Mouse (Mus musculus): ENCODE measurements around the gene Serpina1b. TPM values are rescaled to one million over a fixed set of nuclear protein-coding genes. Genes with fewer than 3 reads are reported as not detected.
A peak's percentile ranks its signal among the peaks of the same experiment; 100 is the strongest.

Serpina1b gene
- total and polyA plus RNA-seq, 2 experiments from 2014 or later: not detected

DNA sequence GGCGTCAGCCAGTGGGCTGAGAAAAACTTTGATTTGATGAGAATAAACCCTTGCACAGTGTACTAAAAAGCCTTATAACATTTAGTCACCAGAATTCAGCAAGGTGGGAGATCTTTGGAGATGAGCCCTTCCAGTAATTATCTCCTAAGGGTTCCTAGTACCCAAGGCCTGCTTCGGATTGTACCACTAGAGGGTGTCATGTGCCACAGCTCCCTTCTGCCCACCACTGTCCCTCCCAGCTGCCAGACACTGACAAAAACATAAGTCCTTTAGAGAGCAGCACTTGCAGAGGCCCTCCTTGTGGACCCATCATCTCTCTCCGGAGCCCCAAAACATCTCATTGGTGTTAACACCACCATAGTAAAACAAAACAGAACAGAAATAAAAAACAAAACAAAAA, 118.6 kb downstream of the Serpina1b start:
- no peak overlapping the region for H3K27ac ChIP-seq (ENCODE audit: low read depth, low read length)
- H3K9me3 ChIP-seq (ENCODE audit: low read length): no peaks in the 10 kb centered on the region; the same call in 1 of the 2 replicates
- H3K4me3 ChIP-seq (ENCODE audit: low read depth, low read length): no peak overlapping the region
- WGBS: 73% methylated on average over 3 of the region's 3 CpGs
- ATAC-seq (ENCODE audit: low FRiP score) (no peak), DNase-seq (ENCODE audit: low spot score) (no peak)
- no peaks in the 10 kb centered on the region for H3K27me3 ChIP-seq (ENCODE audit: insufficient read depth, low read length)
- no peak for TF ChIP-seq CTCF (IDR thresholded peaks at IDR 0.05)
- H3K4me1 ChIP-seq (ENCODE audit: insufficient read depth, low read length): no peaks in the 10 kb centered on the region
- H3K9ac ChIP-seq (replicated peaks; ENCODE audit: low read length, poor library complexity, severe bottlenecking): no peak overlapping the region
- H3K4me2 ChIP-seq (ENCODE audit: low read depth, low read length, poor library complexity, severe bottlenecking): no peak overlapping the region
- H3K36me3 ChIP-seq (ENCODE audit: insufficient read depth, low read length): no peaks in the 10 kb centered on the region

GRCm38 (mm10) chr12:103710405-103710804, 119.8 kb downstream of the Serpina1b start:
- H3K4me1 ChIP-seq (ENCODE audit: insufficient read depth, low read length): no peaks in the 10 kb centered on the region
- no peak overlapping the region for H3K4me3 ChIP-seq (ENCODE audit: low read depth, low read length)
- H3K9ac ChIP-seq (replicated peaks; ENCODE audit: low read length, poor library complexity, severe bottlenecking): no peak overlapping the region
- H3K27me3 ChIP-seq (ENCODE audit: insufficient read depth, low read length): no peaks in the 10 kb centered on the region
- H3K4me2 ChIP-seq (ENCODE audit: low read depth, low read length, poor library complexity, severe bottlenecking): no peak overlapping the region
- no peak for ATAC-seq (ENCODE audit: low FRiP score)
- WGBS: 76% methylated on average over 1 of the region's 1 CpGs
- peak; percentile 55 for TF ChIP-seq CTCF (IDR thresholded peaks at IDR 0.05)
- no peak overlapping the region for H3K27ac ChIP-seq (ENCODE audit: low read depth, low read length)
- no peaks in the 10 kb centered on the region for H3K9me3 ChIP-seq (ENCODE audit: low read length)
- DNase-seq (ENCODE audit: low spot score): no peak
- H3K36me3 ChIP-seq (ENCODE audit: insufficient read depth, low read length): no peaks in the 10 kb centered on the region

GRCm38 (mm10) chr12:103706113-103706512, 124.1 kb downstream of the Serpina1b start:
- H3K9ac ChIP-seq (replicated peaks; ENCODE audit: low read length, poor library complexity, severe bottlenecking): no peak overlapping the region
- H3K4me2 ChIP-seq (ENCODE audit: low read depth, low read length, poor library complexity, severe bottlenecking): no peak overlapping the region
- H3K4me1 ChIP-seq (ENCODE audit: insufficient read depth, low read length): no peaks in the 10 kb centered on the region
- H3K9me3 ChIP-seq (ENCODE audit: low read length): no peaks in the 10 kb centered on the region
- DNase-seq (ENCODE audit: low spot score) (no peak), ATAC-seq (ENCODE audit: low FRiP score) (no peak)
- H3K36me3 ChIP-seq (ENCODE audit: insufficient read depth, low read length): no peaks in the 10 kb centered on the region
- H3K4me3 ChIP-seq (ENCODE audit: low read depth, low read length): no peak overlapping the region
- H3K27ac ChIP-seq (ENCODE audit: low read depth, low read length): no peak overlapping the region
- WGBS: 84% methylated on average over 4 of the region's 4 CpGs
- H3K27me3 ChIP-seq (ENCODE audit: insufficient read depth, low read length): no peaks in the 10 kb centered on the region
- no peak for TF ChIP-seq CTCF (IDR thresholded peaks at IDR 0.05)

DNA sequence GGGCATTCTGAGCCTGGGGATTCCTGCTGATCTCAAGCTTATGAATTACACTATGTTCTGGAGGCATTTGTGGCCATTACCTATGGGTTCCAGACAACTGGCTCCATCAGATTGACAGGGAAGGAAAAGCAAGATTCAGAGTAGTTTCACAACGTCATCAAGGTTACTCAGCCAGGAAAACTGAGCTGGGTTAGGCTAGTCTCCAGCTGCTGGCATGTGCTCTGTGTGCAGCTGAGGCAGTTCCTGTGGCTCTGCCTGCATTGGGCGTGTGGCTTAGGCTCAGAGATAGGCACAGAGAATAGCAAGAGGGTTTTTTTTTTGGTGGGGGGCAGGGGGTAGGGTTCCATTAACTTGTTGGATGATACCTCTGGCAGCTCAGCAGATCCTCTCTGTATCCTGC, 124.6 kb downstream of the Serpina1b start:
- WGBS: 71% methylated on average over 2 of the region's 2 CpGs
- Histone ChIP-seq H3K4me3 (ENCODE audit: low read depth, low read length) (no peak overlapping the region), H3K9ac (replicated peaks; ENCODE audit: low read length, poor library complexity, severe bottlenecking) (no peak overlapping the region), H3K27me3 (ENCODE audit: insufficient read depth, low read length) (no peaks in the 10 kb centered on the region), H3K27ac (ENCODE audit: low read depth, low read length) (no peak overlapping the region), H3K9me3 (ENCODE audit: low read length) (no peaks in the 10 kb centered on the region), H3K36me3 (ENCODE audit: insufficient read depth, low read length) (no peaks in the 10 kb centered on the region), H3K4me1 (ENCODE audit: insufficient read depth, low read length) (no peaks in the 10 kb centered on the region), H3K4me2 (ENCODE audit: low read depth, low read length, poor library complexity, severe bottlenecking) (no peak overlapping the region)
- DNase-seq (ENCODE audit: low spot score): no peak
- no peak for ATAC-seq (ENCODE audit: low FRiP score)
- no peak for TF ChIP-seq CTCF (IDR thresholded peaks at IDR 0.05)

- TF ChIP-seq CTCF (IDR thresholded peaks at IDR 0.05): no peak
- WGBS: 83% methylated on average over 4 of the region's 4 CpGs
These were observed 129.9 kb downstream of the Serpina1b start for GRCm38 (mm10) chr12:103700144-103700750.

DNA sequence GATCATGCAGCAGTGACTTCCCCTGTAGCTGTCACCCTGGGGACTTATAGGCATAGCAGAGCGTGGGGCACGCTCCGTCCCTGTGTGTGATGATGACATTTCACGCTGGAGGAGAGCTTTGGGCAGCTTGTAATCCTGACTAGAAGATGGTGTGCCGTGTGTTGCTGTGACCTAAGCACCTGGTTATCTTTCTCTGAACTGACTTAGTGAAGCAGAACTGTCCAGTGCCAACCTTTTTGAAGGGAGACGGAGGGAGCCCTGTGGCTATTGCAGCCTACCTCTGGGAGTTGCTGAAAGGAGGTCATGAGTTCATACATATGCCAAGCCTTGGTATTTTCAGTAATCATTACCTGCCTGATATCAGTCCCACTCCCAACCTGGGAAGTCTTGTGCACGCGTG, 134.7 kb downstream of the Serpina1b start, which contains the start of gene Serpina1f:
TSS of gene Serpina1f (minus strand) at position 101 of the 400 bp plus-strand sequence.
- 89% methylated on average over 8 of the region's 8 CpGs for WGBS
- Histone ChIP-seq H3K36me3 (ENCODE audit: insufficient read depth, low read length) (no peaks in the 10 kb centered on the region), H3K27ac (ENCODE audit: low read depth, low read length) (no peak within 1 kb of the TSS), H3K4me3 (ENCODE audit: low read depth, low read length) (no peak within 1 kb of the TSS), H3K4me2 (ENCODE audit: low read depth, low read length, poor library complexity, severe bottlenecking) (no peak within 1 kb of the TSS), H3K9me3 (ENCODE audit: low read length) (no peaks in the 10 kb centered on the region), H3K4me1 (ENCODE audit: insufficient read depth, low read length) (no peaks in the 10 kb centered on the region), H3K9ac (replicated peaks; ENCODE audit: low read length, poor library complexity, severe bottlenecking) (no peak within 1 kb of the TSS), H3K27me3 (ENCODE audit: insufficient read depth, low read length) (no peaks in the 10 kb centered on the region)
- DNase-seq (ENCODE audit: low spot score) (no peak), ATAC-seq (ENCODE audit: low FRiP score) (no peak)
- no peak for TF ChIP-seq CTCF (IDR thresholded peaks at IDR 0.05)

More at GRCm38 (mm10) chr12:103700144-103700750, 129.9 kb downstream of the Serpina1b start:
- Histone ChIP-seq H3K4me1 (ENCODE audit: insufficient read depth, low read length) (no peaks in the 10 kb centered on the region), H3K4me3 (ENCODE audit: low read depth, low read length) (no peak overlapping the region), H3K36me3 (ENCODE audit: insufficient read depth, low read length) (no peaks in the 10 kb centered on the region), H3K9ac (replicated peaks; ENCODE audit: low read length, poor library complexity, severe bottlenecking) (no peak overlapping the region), H3K9me3 (ENCODE audit: low read length) (no peaks in the 10 kb centered on the region), H3K4me2 (ENCODE audit: low read depth, low read length, poor library complexity, severe bottlenecking) (no peak overlapping the region), H3K27ac (ENCODE audit: low read depth, low read length) (no peak overlapping the region), H3K27me3 (ENCODE audit: insufficient read depth, low read length) (no peaks in the 10 kb centered on the region)
- ATAC-seq (ENCODE audit: low FRiP score): no peak
- no peak for DNase-seq (ENCODE audit: low spot score)

All from midbrain, postnatal 0 days (tissue).